Mouse (Mus musculus) hindbrain, postnatal 0 days (tissue): ENCODE data around the gene Rapgef4. TPM values are rescaled to one million over a fixed set of nuclear protein-coding genes. Genes with fewer than 3 reads are reported as not detected.

ENCODE experiments used
- ATAC-seq: fragments of 200-750 bp; cut with Nextera tagmentation; 2 replicates; pipeline ENCODE4 v1.8.0; 2017; ENCODE audit warnings: mild to moderate bottlenecking, moderate TSS enrichment, moderate library complexity
- DNase-seq: peaks from one replicate; pipeline ENCODE4 v3.0.0-alpha.2; 2015; ENCODE audit warnings: low spot score
- H3K27ac ChIP-seq: fragments of 300-500 bp; sonication (generic); 2 replicates; pipeline ENCODE4 v1.5.1; 2014; ENCODE audit warnings: mild to moderate bottlenecking
- H3K27me3 ChIP-seq: fragments of 300-500 bp; sonication (generic); 2 replicates; pipeline ENCODE4 v1.6.1; 2014; ENCODE audit warnings: low read length, mixed read lengths; ENCODE audit not compliant: insufficient read depth
- H3K36me3 ChIP-seq: fragments of 300-500 bp; sonication (generic); 2 replicates; pipeline ENCODE4 v1.6.1; 2014; ENCODE audit warnings: low read length, mixed read lengths; ENCODE audit not compliant: insufficient read depth
- H3K4me1 ChIP-seq: fragments of 300-500 bp; sonication (generic); 2 replicates; pipeline ENCODE4 v1.6.1; 2014; ENCODE audit warnings: antibody characterized with exemption, low read length, mixed read lengths; ENCODE audit not compliant: insufficient read depth
- H3K4me2 ChIP-seq: fragments of 300-500 bp; sonication (generic); 2 replicates; pipeline ENCODE4 v1.6.1; 2014; ENCODE audit warnings: low read depth, mild to moderate bottlenecking, low read length, moderate library complexity, mixed read lengths
- H3K4me3 ChIP-seq: fragments of 300-500 bp; sonication (generic); 2 replicates; pipeline ENCODE4 v1.5.1; 2014; ENCODE audit warnings: low read length
- H3K9ac ChIP-seq: fragments of 300-500 bp; sonication (generic); replicated peaks from 2 replicates; pipeline ENCODE4 v1.6.1; 2014; ENCODE audit warnings: mild to moderate bottlenecking, low read length, moderate library complexity, mixed read lengths
- H3K9me3 ChIP-seq: fragments of 300-500 bp; sonication (generic); 2 replicates; pipeline ENCODE4 v1.6.1; 2016; ENCODE audit warnings: low read length, mixed read lengths
- CTCF ChIP-seq: IDR thresholded peaks from 2 replicates; pipeline ENCODE4 v1.5.1; 2016; ENCODE audit warnings: antibody characterized with exemption, control low read depth, low read depth
- WGBS: fragments of 180-500 bp; shearing (Covaris S2); extraction: QIAGEN DNeasy Blood & Tissue Kit; methylation state at CpG from one replicate; pipeline ENCODE4 v1.1.7; 2014; 5-methylcytosine and 5-hydroxymethylcytosine counted together
- polyA plus RNA-seq: library from polyadenylated mRNA; unstranded; fragments of >200 nt; fragmentation: Nextera tagmentation; extraction: Ambion mirVana; gene quantifications from 2 replicates; pipeline ENCODE4 v1.2.1, GENCODE M21; 2015
- total RNA-seq: library from RNA; depleted of rRNA; stranded (reverse); fragments of >200 nt; gene quantifications from 2 replicates; pipeline ENCODE4 v1.2.3, GENCODE M21; 2014

Rapgef4 gene
- total and polyA plus RNA-seq, 2 experiments from 2014 or later, result 47.3 to 104 TPM

GRCm38 (mm10) chr2:72077490-72078139 lies 96.6 kb downstream of the Rapgef4 start:
- WGBS, result 74% methylated on average over 3 of the region's 3 CpGs
- TF ChIP-seq CTCF, result no peak
- ATAC-seq (no peak), DNase-seq (no peak)
- H3K4me3 ChIP-seq, result no peak overlapping the region
- H3K4me2 ChIP-seq, result no peak overlapping the region
- H3K9ac ChIP-seq, result no peak overlapping the region
- no peaks in the 10 kb centered on the region for H3K9me3 ChIP-seq
- no peaks in the 10 kb centered on the region for H3K36me3 ChIP-seq
- H3K4me1 ChIP-seq, result no peaks in the 10 kb centered on the region
- no peak overlapping the region for H3K27ac ChIP-seq
- no peaks in the 10 kb centered on the region for H3K27me3 ChIP-seq

- peak; percentile 56; the same call in 1 of the 2 replicates for ATAC-seq
These were observed 97.1 kb downstream of the Rapgef4 start for GRCm38 (mm10) chr2:72078140-72078521.

GRCm38 (mm10) chr2:72079110-72079509 lies 98.1 kb downstream of the Rapgef4 start:
- Histone ChIP-seq H3K9ac (no peak overlapping the region), H3K27me3 (no peaks in the 10 kb centered on the region), H3K4me1 (no peaks in the 10 kb centered on the region), H3K36me3 (no peaks in the 10 kb centered on the region), H3K9me3 (no peaks in the 10 kb centered on the region), H3K27ac (no peak overlapping the region), H3K4me2 (no peak overlapping the region), H3K4me3 (no peak overlapping the region)
- 83% methylated on average over 8 of the region's 8 CpGs for WGBS
- TF ChIP-seq CTCF, result no peak
- DNase-seq, result no peak
- ATAC-seq, result no peak

More at GRCm38 (mm10) chr2:72078140-72078521, 97.1 kb downstream of the Rapgef4 start:
- Histone ChIP-seq H3K4me1 (no peaks in the 10 kb centered on the region), H3K4me3 (no peak overlapping the region), H3K27ac (no peak overlapping the region), H3K9me3 (no peaks in the 10 kb centered on the region), H3K27me3 (no peaks in the 10 kb centered on the region), H3K4me2 (no peak overlapping the region), H3K9ac (no peak overlapping the region), H3K36me3 (no peaks in the 10 kb centered on the region)
- 50% methylated on average over 6 of the region's 6 CpGs for WGBS
- no peak for DNase-seq
- TF ChIP-seq CTCF, result no peak

GRCm38 (mm10) chr2:72082846-72083245 lies 101.8 kb downstream of the Rapgef4 start:
- ATAC-seq (no peak), DNase-seq (no peak)
- no peak overlapping the region for H3K27ac ChIP-seq
- no peaks in the 10 kb centered on the region for H3K9me3 ChIP-seq
- no peak overlapping the region for H3K4me2 ChIP-seq
- H3K36me3 ChIP-seq, result no peaks in the 10 kb centered on the region
- no peak overlapping the region for H3K9ac ChIP-seq
- 89% methylated on average over 4 of the region's 4 CpGs for WGBS
- H3K4me1 ChIP-seq, result no peaks in the 10 kb centered on the region
- TF ChIP-seq CTCF, result no peak
- no peaks in the 10 kb centered on the region for H3K27me3 ChIP-seq
- H3K4me3 ChIP-seq, result no peak overlapping the region

- ATAC-seq, result no peak
- 74% methylated on average over 11 of the region's 11 CpGs for WGBS
These were observed 107.8 kb downstream of the Rapgef4 start for GRCm38 (mm10) chr2:72088886-72089285.

GRCm38 (mm10) chr2:72090061-72090460 lies 109.0 kb downstream of the Rapgef4 start:
- H3K9me3 ChIP-seq, result no peaks in the 10 kb centered on the region
- DNase-seq (no peak), ATAC-seq (no peak)
- no peak overlapping the region for H3K4me2 ChIP-seq
- 96% methylated on average over 2 of the region's 2 CpGs for WGBS
- no peaks in the 10 kb centered on the region for H3K4me1 ChIP-seq
- H3K36me3 ChIP-seq, result no peaks in the 10 kb centered on the region
- no peak overlapping the region for H3K4me3 ChIP-seq
- H3K27ac ChIP-seq, result no peak overlapping the region
- no peaks in the 10 kb centered on the region for H3K27me3 ChIP-seq
- TF ChIP-seq CTCF, result no peak
- H3K9ac ChIP-seq, result no peak overlapping the region

More at GRCm38 (mm10) chr2:72088886-72089285, 107.8 kb downstream of the Rapgef4 start:
- H3K9me3 ChIP-seq, result no peaks in the 10 kb centered on the region
- no peaks in the 10 kb centered on the region for H3K4me1 ChIP-seq
- no peak overlapping the region for H3K27ac ChIP-seq
- no peak overlapping the region for H3K9ac ChIP-seq
- H3K4me3 ChIP-seq, result no peak overlapping the region
- H3K4me2 ChIP-seq, result no peak overlapping the region
- no peaks in the 10 kb centered on the region for H3K36me3 ChIP-seq
- no peak for DNase-seq
- H3K27me3 ChIP-seq, result no peaks in the 10 kb centered on the region
- no peak for TF ChIP-seq CTCF

- no peak overlapping the region for H3K9ac ChIP-seq
- no peak overlapping the region for H3K27ac ChIP-seq
- no peak overlapping the region for H3K4me3 ChIP-seq
- H3K4me1 ChIP-seq, result no peaks in the 10 kb centered on the region
- DNase-seq (no peak), ATAC-seq (no peak)
- no peak for TF ChIP-seq CTCF
- no peaks in the 10 kb centered on the region for H3K27me3 ChIP-seq
- no peak overlapping the region for H3K4me2 ChIP-seq
- no peaks in the 10 kb centered on the region for H3K36me3 ChIP-seq
- H3K9me3 ChIP-seq, result no peaks in the 10 kb centered on the region
- 28% methylated on average over 3 of the region's 3 CpGs for WGBS
These were observed 111.0 kb downstream of the Rapgef4 start for GRCm38 (mm10) chr2:72092046-72092445.
